Mouse (Mus musculus) embryonic facial prominence, embryonic 13.5 days (tissue): ENCODE data around the gene E2f3. TPM values are rescaled to one million over a fixed set of nuclear protein-coding genes. Genes with fewer than 3 reads are reported as not detected.

Source experiments
- ATAC-seq: fragments of 200-750 bp; cut with Nextera tagmentation; 2 replicates; pipeline ENCODE4 v1.8.0; 2017; ENCODE audit warnings: low read depth; ENCODE audit not compliant: insufficient number of reproducible peaks, insufficient read depth, low FRiP score, low TSS enrichment
- H3K27ac ChIP-seq: fragments of 300-500 bp; sonication (generic); 2 replicates; pipeline ENCODE4 v1.5.1; 2015; ENCODE audit warnings: moderate library complexity, mild to moderate bottlenecking, inconsistent platforms
- H3K27me3 ChIP-seq: fragments of 300-500 bp; sonication (generic); 2 replicates; pipeline ENCODE4 v1.6.1; 2015; ENCODE audit warnings: mild to moderate bottlenecking, inconsistent platforms
- H3K36me3 ChIP-seq: fragments of 300-500 bp; sonication (generic); 2 replicates; pipeline ENCODE4 v1.6.1; 2015; ENCODE audit warnings: mild to moderate bottlenecking, inconsistent platforms
- H3K4me1 ChIP-seq: fragments of 300-500 bp; sonication (generic); 2 replicates; pipeline ENCODE4 v1.6.1; 2015; ENCODE audit warnings: inconsistent platforms
- H3K4me2 ChIP-seq: fragments of 300-500 bp; sonication (generic); 2 replicates; pipeline ENCODE4 v1.6.1; 2015; ENCODE audit warnings: moderate library complexity, mild to moderate bottlenecking, inconsistent platforms
- H3K4me3 ChIP-seq: fragments of 300-500 bp; sonication (generic); 2 replicates; pipeline ENCODE4 v1.5.1; 2015; ENCODE audit warnings: mild to moderate bottlenecking, inconsistent platforms
- H3K9ac ChIP-seq: fragments of 300-500 bp; sonication (generic); 2 replicates; pipeline ENCODE4 v1.6.1; 2015; ENCODE audit warnings: mild to moderate bottlenecking, inconsistent platforms
- H3K9me3 ChIP-seq: fragments of 300-500 bp; sonication (generic); 2 replicates; pipeline ENCODE4 v1.6.1; 2016; ENCODE audit warnings: inconsistent platforms
- WGBS: fragments of 180-500 bp; shearing (Covaris S2); methylation state at CpG from one replicate; pipeline ENCODE4 v1.1.7; 2015; ENCODE audit warnings: mixed read lengths; 5-methylcytosine and 5-hydroxymethylcytosine counted together
- polyA plus RNA-seq: library from polyadenylated mRNA; unstranded; fragments of >200 nt; fragmentation: Nextera tagmentation; extraction: Ambion mirVana; gene quantifications from 2 replicates; pipeline ENCODE4 v1.2.1, GENCODE M21; 2015

Gene E2f3
- polyA plus RNA-seq, 1 experiment from 2014 or later, result 13.1 TPM

- no peak for ATAC-seq
Observed at GRCm38 (mm10) chr13:30003169-30003568, 17.3 kb upstream of the E2f3 start.

GRCm38 (mm10) chr13:30001041-30001440 is 15.2 kb upstream of the E2f3 start:
- H3K27me3 ChIP-seq, result no peaks in the 10 kb centered on the region
- H3K4me3 ChIP-seq, result no peak overlapping the region
- WGBS, result 20% methylated on average over 5 of the region's 5 CpGs
- H3K36me3 ChIP-seq, result no peaks in the 10 kb centered on the region
- H3K9ac ChIP-seq, result no peak overlapping the region
- no peak for ATAC-seq
- H3K9me3 ChIP-seq, result 0 out of 2 replicates have a peak, but pooled peaks cover 3% of the 10 kb centered on the region
- H3K4me2 ChIP-seq, result no peak overlapping the region
- H3K27ac ChIP-seq, result no peak overlapping the region
- H3K4me1 ChIP-seq, result peaks cover 14% of the 10 kb centered on the region

More at GRCm38 (mm10) chr13:30003169-30003568, 17.3 kb upstream of the E2f3 start:
- no peaks in the 10 kb centered on the region for H3K27me3 ChIP-seq
- no peak overlapping the region for H3K4me3 ChIP-seq
- H3K9ac ChIP-seq, result no peak overlapping the region
- 46% methylated on average over 11 of the region's 11 CpGs for WGBS
- 0 out of 2 replicates have a peak, but pooled peaks cover 3% of the 10 kb centered on the region for H3K9me3 ChIP-seq
- peaks cover 14% of the 10 kb centered on the region for H3K4me1 ChIP-seq
- H3K36me3 ChIP-seq, result no peaks in the 10 kb centered on the region
- no peak overlapping the region for H3K27ac ChIP-seq
- no peak overlapping the region for H3K4me2 ChIP-seq

GRCm38 (mm10) chr13:29987956-29988355 is 2.1 kb upstream of the E2f3 start:
- H3K36me3 ChIP-seq, result no peaks in the 10 kb centered on the region
- no peak overlapping the region for H3K4me2 ChIP-seq
- H3K9ac ChIP-seq, result no peak overlapping the region
- H3K27ac ChIP-seq, result no peak overlapping the region
- H3K27me3 ChIP-seq, result no peaks in the 10 kb centered on the region
- no peak for ATAC-seq
- 75% methylated on average over 6 of the region's 6 CpGs for WGBS
- no peaks in the 10 kb centered on the region for H3K9me3 ChIP-seq
- H3K4me1 ChIP-seq, result peaks cover 4% of the 10 kb centered on the region
- no peak overlapping the region for H3K4me3 ChIP-seq

- no peak for ATAC-seq
- Histone ChIP-seq H3K4me3 (peak overlapping the region; percentile 92), H3K4me2 (peak overlapping the region; percentile 83), H3K36me3 (no peaks in the 10 kb centered on the region), H3K27me3 (no peaks in the 10 kb centered on the region), H3K9me3 (no peaks in the 10 kb centered on the region), H3K9ac (peak overlapping the region; percentile 58), H3K27ac (peak overlapping the region; percentile 45; the same call in 1 of the 2 replicates), H3K4me1 (peaks cover 13% of the 10 kb centered on the region)
- WGBS, result 13% methylated on average over 9 of the region's 9 CpGs
Observed at GRCm38 (mm10) chr13:29986756-29987120, 875 bp upstream of the E2f3 start.

- Histone ChIP-seq H3K9me3 (no peaks in the 10 kb centered on the region), H3K4me1 (peaks cover 23% of the 10 kb centered on the region), H3K4me3 (peak overlapping the region; percentile 92), H3K27ac (peak overlapping the region; percentile 98), H3K4me2 (peak overlapping the region; percentile 83), H3K9ac (peak overlapping the region; percentile 95), H3K27me3 (no peaks in the 10 kb centered on the region), H3K36me3 (no peaks in the 10 kb centered on the region)
- ATAC-seq, result 0 out of 2 replicates have a peak, but pooled peaks have one; percentile 1
- WGBS, result under 1% methylated on average over 62 of the region's 62 CpGs
Observed at GRCm38 (mm10) chr13:29985101-29985854, 585 bp downstream of the E2f3 start.

- Histone ChIP-seq H3K9me3 (no peaks in the 10 kb centered on the region), H3K4me3 (peak overlapping the region; percentile 92), H3K4me1 (peaks cover 31% of the 10 kb centered on the region), H3K4me2 (peak overlapping the region; percentile 83), H3K27ac (peak overlapping the region; percentile 98), H3K27me3 (no peaks in the 10 kb centered on the region), H3K9ac (peak overlapping the region; percentile 95), H3K36me3 (no peaks in the 10 kb centered on the region; the same call in 1 of the 2 replicates)
- ATAC-seq, result peak; percentile 44
- under 1% methylated on average over 43 of the region's 69 CpGs for WGBS
Observed at GRCm38 (mm10) chr13:29984286-29985100, 1.4 kb downstream of the E2f3 start.

GRCm38 (mm10) chr13:29983523-29984191 is 2.2 kb downstream of the E2f3 start:
- H3K4me2 ChIP-seq, result peak overlapping the region; percentile 83
- H3K4me3 ChIP-seq, result peak overlapping the region; percentile 92
- 2% methylated on average over 34 of the region's 35 CpGs for WGBS
- no peak for ATAC-seq
- H3K27me3 ChIP-seq, result no peaks in the 10 kb centered on the region
- H3K9ac ChIP-seq, result peak overlapping the region; percentile 95
- H3K9me3 ChIP-seq, result no peaks in the 10 kb centered on the region
- H3K4me1 ChIP-seq, result peaks cover 38% of the 10 kb centered on the region
- H3K27ac ChIP-seq, result peak overlapping the region; percentile 98
- no peaks in the 10 kb centered on the region; the same call in 1 of the 2 replicates for H3K36me3 ChIP-seq

- H3K9me3 ChIP-seq, result no peaks in the 10 kb centered on the region
- no peaks in the 10 kb centered on the region; the same call in 1 of the 2 replicates for H3K36me3 ChIP-seq
- WGBS, result 16% methylated on average over 6 of the region's 6 CpGs
- H3K27me3 ChIP-seq, result no peaks in the 10 kb centered on the region
- peaks cover 38% of the 10 kb centered on the region for H3K4me1 ChIP-seq
- H3K9ac ChIP-seq, result peak overlapping the region; percentile 95
- H3K4me3 ChIP-seq, result peak overlapping the region; percentile 92
- peak overlapping the region; percentile 83 for H3K4me2 ChIP-seq
- no peak for ATAC-seq
- peak overlapping the region; percentile 98 for H3K27ac ChIP-seq
Observed at GRCm38 (mm10) chr13:29983037-29983436, 2.8 kb downstream of the E2f3 start.

GRCm38 (mm10) chr13:29982400-29982799 is 3.5 kb downstream of the E2f3 start:
- Histone ChIP-seq H3K9ac (no peak overlapping the region), H3K27ac (no peak overlapping the region), H3K9me3 (no peaks in the 10 kb centered on the region), H3K4me1 (peaks cover 38% of the 10 kb centered on the region), H3K4me2 (peak overlapping the region; percentile 28; the same call in 1 of the 2 replicates), H3K36me3 (peaks cover 5% of the 10 kb centered on the region), H3K27me3 (no peaks in the 10 kb centered on the region), H3K4me3 (peak overlapping the region; percentile 4; the same call in 1 of the 2 replicates)
- 69% methylated on average over 3 of the region's 3 CpGs for WGBS
- no peak for ATAC-seq

GRCm38 (mm10) chr13:29979140-29979564 is 6.7 kb downstream of the E2f3 start:
- no peak for ATAC-seq
- no peak overlapping the region for H3K27ac ChIP-seq
- no peaks in the 10 kb centered on the region for H3K9me3 ChIP-seq
- 65% methylated on average over 7 of the region's 7 CpGs for WGBS
- no peak overlapping the region for H3K9ac ChIP-seq
- H3K4me3 ChIP-seq, result no peak overlapping the region
- H3K4me1 ChIP-seq, result peaks cover 35% of the 10 kb centered on the region
- no peaks in the 10 kb centered on the region for H3K27me3 ChIP-seq
- H3K36me3 ChIP-seq, result peaks cover 13% of the 10 kb centered on the region
- H3K4me2 ChIP-seq, result no peak overlapping the region

- no peak overlapping the region for H3K27ac ChIP-seq
- WGBS, result 91% methylated on average over 11 of the region's 11 CpGs
- no peak for ATAC-seq
- no peaks in the 10 kb centered on the region for H3K27me3 ChIP-seq
- H3K4me1 ChIP-seq, result peaks cover 31% of the 10 kb centered on the region
- no peaks in the 10 kb centered on the region for H3K9me3 ChIP-seq
- H3K4me3 ChIP-seq, result no peak overlapping the region
- no peak overlapping the region for H3K4me2 ChIP-seq
- H3K36me3 ChIP-seq, result peaks cover 13% of the 10 kb centered on the region
- H3K9ac ChIP-seq, result no peak overlapping the region
Observed at GRCm38 (mm10) chr13:29977358-29977757, 8.5 kb downstream of the E2f3 start.
